Mouse (Mus musculus): Measurements from ENCODE around the gene S1pr5. TPM values are rescaled to one million over a fixed set of nuclear protein-coding genes. Genes with fewer than 3 reads are reported as not detected.
"Not testable (repeated sequence)": the region's sequence is repeated elsewhere in the genome, so short reads cannot be mapped to it uniquely, and the experiment has no call there.

The S1pr5 gene
- polyA plus RNA-seq, 1 experiment from 2014 or later = 2.8 TPM

DNA sequence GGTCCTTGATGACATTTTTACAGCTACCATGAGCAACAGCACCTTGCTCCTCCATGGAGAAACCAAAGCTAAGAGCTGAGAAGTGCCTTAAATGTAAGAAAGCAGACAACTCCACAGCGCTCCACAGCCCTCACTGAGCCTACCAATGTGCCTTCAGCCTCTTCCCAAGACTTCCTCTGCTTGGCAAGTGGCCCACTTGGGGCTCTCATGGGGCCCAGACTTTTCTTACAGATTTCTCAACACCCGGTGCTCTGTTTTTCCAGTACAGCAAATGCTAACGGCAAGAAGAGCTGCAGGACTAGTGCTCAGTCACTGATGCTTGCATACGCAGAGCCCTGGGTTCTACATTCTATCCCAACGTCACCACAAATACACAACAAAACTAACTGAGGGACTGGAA is 29.5 kb upstream of the S1pr5 start:
- Histone ChIP-seq H3K36me3 (peaks cover 96% of the 10 kb centered on the region), H3K27me3 (no peaks in the 10 kb centered on the region)

DNA sequence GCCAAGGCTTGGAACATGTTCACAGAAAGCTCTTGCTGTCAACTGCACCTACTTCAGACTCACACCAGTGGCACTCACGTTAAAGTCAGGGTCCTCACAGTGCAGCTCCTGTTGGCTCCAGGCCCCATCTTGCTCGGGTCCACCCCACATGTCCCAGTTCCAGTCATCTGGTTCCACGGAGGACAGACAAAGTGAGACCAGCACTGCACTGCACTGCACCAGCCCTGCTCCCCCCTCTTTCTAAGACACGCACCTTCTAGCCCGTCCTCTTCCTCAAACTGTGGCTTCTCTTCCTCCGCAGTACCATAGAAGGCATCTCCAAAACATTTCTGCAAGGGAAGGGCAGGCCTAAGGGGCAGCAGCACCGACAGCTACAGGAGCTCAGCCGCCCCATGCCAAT is 28.1 kb upstream of the S1pr5 start:
- Histone ChIP-seq H3K9ac (no peak overlapping the region), H3K4me1 (replicated peaks) (no peaks in the 10 kb centered on the region), H3K27me3 (no peaks in the 10 kb centered on the region), H3K4me2 (no peak overlapping the region), H3K9me3 (no peaks in the 10 kb centered on the region), H3K4me3 (no peak overlapping the region), H3K27ac (no peak overlapping the region), H3K36me3 (peaks cover 98% of the 10 kb centered on the region)
- WGBS = 94% methylated on average over 8 of the region's 8 CpGs
- ATAC-seq (ENCODE audit: low FRiP score) = no peak

More for the DNA sequence above, 29.5 kb upstream of the S1pr5 start:
- H3K4me1 ChIP-seq (replicated peaks) = no peaks in the 10 kb centered on the region
- WGBS = 96% methylated on average over 5 of the region's 5 CpGs
- no peaks in the 10 kb centered on the region for H3K9me3 ChIP-seq
- H3K27ac ChIP-seq = no peak overlapping the region
- no peak overlapping the region for H3K9ac ChIP-seq
- H3K4me2 ChIP-seq = no peak overlapping the region
- no peak for ATAC-seq (ENCODE audit: low FRiP score)
- H3K4me3 ChIP-seq = no peak overlapping the region

DNA sequence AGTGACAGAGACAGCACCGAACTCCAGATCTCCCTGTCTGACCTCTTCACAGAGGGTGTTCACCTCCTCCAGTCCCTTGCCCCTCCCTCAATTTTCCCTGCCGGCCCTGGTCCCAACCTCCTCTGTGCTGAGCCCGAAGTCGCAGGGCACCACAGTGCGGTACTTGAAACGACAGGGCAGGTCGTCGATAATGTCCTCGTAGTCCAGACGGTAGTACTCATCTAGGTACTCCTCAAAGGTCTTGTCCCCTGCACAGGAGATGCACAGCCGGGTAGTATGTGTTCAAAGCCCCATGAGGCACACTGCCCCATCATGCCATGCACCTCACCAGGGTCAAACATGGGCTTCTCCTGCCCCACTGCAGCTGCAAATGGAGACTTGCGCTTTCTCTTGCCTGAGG is 27.5 kb upstream of the S1pr5 start:
- 91% methylated on average over 12 of the region's 12 CpGs for WGBS
- H3K36me3 ChIP-seq = peaks cover 98% of the 10 kb centered on the region

DNA sequence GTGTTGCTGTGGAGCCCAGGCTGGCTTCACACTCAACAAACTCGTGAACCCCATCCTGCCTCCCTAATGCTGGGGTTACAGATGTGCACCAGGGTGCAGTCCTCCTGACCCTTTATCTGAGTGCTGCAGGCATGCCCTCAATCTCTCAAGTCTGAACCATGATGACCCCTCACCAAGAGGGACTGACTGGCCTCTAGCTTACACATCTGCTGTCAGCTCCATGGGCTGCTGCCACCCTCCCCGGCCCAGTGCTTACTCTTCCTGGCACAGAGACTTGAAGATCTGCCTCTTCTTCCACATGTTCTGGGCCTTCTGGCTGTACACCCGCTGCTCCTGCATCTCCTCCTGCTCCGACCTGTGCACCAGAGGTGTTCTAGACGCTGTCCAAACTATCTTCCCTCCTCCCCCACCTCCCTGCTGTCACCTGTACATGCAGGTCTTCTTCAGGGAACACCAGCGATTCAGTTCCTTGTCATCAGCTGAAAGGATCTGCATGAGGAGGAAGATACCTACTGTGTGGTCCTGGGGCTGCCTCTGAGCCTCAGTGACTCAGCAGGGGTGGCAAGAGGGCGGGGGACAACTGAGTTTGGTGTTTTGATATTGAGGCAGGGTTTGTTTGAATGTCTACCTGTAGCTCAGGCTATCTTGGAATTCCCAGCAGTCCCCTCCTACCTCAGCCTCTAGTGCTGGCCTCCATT is 26.9 kb upstream of the S1pr5 start:
- H3K4me3 ChIP-seq = no peak overlapping the region
- H3K27me3 ChIP-seq = no peaks in the 10 kb centered on the region
- ATAC-seq (ENCODE audit: low FRiP score) = no peak
- H3K4me1 ChIP-seq (replicated peaks) = no peaks in the 10 kb centered on the region
- H3K9me3 ChIP-seq = no peaks in the 10 kb centered on the region
- H3K27ac ChIP-seq = no peak overlapping the region
- WGBS = 88% methylated on average over 7 of the region's 7 CpGs
- H3K9ac ChIP-seq = no peak overlapping the region
- peaks cover 98% of the 10 kb centered on the region for H3K36me3 ChIP-seq
- H3K4me2 ChIP-seq = no peak overlapping the region

More for the DNA sequence above, 27.5 kb upstream of the S1pr5 start:
- no peak overlapping the region for H3K4me3 ChIP-seq
- H3K4me2 ChIP-seq = no peak overlapping the region
- no peaks in the 10 kb centered on the region for H3K4me1 ChIP-seq (replicated peaks)
- H3K9me3 ChIP-seq = no peaks in the 10 kb centered on the region
- no peaks in the 10 kb centered on the region for H3K27me3 ChIP-seq
- ATAC-seq (ENCODE audit: low FRiP score) = no peak
- no peak overlapping the region for H3K9ac ChIP-seq
- H3K27ac ChIP-seq = no peak overlapping the region

DNA sequence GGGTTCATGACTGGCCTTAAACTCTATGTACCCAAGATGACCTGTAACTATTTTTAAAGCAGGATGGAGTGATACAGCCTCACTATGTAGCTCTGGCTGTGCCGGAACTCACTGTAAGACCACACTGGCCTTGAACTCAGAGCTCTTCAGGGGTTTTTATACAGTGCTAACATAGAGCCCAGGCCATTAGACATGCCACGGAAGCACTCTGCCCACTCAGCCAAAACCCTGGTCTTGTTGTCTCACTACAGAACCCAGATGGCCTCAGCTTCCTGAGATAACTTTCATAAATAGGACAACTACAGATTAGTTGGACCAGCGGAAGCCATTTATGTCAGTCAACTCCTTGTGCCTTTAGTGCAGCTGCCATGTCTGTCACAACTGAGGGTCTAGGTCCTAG is 26.1 kb upstream of the S1pr5 start:
- H3K4me2 ChIP-seq = no peak overlapping the region
- H3K36me3 ChIP-seq = peaks cover 97% of the 10 kb centered on the region
- H3K27ac ChIP-seq = no peak overlapping the region
- H3K9me3 ChIP-seq = no peaks in the 10 kb centered on the region
- H3K9ac ChIP-seq = no peak overlapping the region
- ATAC-seq (ENCODE audit: low FRiP score) = no peak
- H3K27me3 ChIP-seq = no peaks in the 10 kb centered on the region
- WGBS = 97% methylated on average over 3 of the region's 3 CpGs
- H3K4me3 ChIP-seq = no peak overlapping the region
- H3K4me1 ChIP-seq (replicated peaks) = no peaks in the 10 kb centered on the region

DNA sequence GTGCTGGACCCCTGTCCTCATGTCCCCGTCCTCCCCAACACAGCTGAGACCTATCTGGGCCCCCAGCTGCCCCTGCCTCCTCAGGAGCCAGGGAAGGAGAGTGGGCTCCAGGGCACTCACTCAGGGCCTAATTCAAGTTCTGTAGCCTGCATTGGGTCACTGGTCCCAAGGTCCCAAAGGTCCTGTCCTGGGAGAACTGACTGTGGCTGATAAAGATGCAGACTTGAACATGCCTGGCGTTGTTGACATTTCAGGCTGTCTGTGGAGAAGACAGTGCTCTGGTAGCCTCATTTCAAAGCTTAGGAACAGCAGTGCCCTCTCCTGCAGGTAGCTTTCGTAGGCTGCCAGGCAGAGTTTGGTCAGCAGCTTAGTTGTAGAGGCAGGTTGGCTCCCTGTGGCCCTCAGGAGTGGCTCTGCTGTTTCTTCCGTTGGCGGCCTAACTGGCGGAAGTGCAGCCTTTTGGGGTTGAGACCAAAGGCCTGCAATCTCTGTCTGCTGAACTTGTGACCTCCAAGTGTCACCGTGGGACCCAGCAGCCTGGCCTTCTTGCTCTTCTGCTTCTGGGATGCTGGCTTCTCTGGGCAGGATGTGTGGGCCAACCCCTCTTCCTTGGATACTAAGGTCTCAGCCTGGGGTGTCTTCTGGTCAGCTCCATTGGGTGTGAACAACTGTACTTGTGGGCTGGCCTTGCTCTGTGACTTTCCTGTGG is 25.4 kb upstream of the S1pr5 start:
- Histone ChIP-seq H3K27me3 (no peaks in the 10 kb centered on the region), H3K9ac (no peak overlapping the region), H3K27ac (no peak overlapping the region), H3K4me3 (no peak overlapping the region), H3K36me3 (peaks cover 97% of the 10 kb centered on the region), H3K9me3 (no peaks in the 10 kb centered on the region), H3K4me2 (no peak overlapping the region), H3K4me1 (replicated peaks) (no peaks in the 10 kb centered on the region)
- WGBS = 88% methylated on average over 7 of the region's 7 CpGs
- no peak for ATAC-seq (ENCODE audit: low FRiP score)

DNA sequence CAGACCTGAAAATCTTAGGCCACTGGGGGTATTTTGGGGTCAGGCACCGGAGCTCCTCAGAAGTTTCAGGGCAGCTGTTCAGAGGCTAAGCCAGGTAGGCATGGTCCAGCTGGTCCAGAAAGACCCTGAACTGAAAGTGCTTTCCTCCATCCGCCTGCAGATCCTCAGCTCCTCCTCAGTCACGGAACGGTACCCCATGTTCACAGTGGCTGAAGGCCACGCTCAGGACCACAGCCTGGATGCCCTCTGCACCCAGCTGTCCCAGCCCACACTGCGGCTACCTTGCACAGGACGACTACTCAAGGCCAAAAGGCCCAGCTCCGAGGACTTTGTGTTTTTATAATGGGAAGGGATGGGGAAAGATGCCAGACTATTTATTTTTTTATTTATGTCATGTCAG is 24.9 kb upstream of the S1pr5 start:
- H3K27ac ChIP-seq = no peak overlapping the region
- 83% methylated on average over 8 of the region's 8 CpGs for WGBS
- H3K4me2 ChIP-seq = no peak overlapping the region
- H3K9ac ChIP-seq = no peak overlapping the region
- no peaks in the 10 kb centered on the region for H3K9me3 ChIP-seq
- no peak for ATAC-seq (ENCODE audit: low FRiP score)
- peaks cover 99% of the 10 kb centered on the region for H3K36me3 ChIP-seq
- H3K4me3 ChIP-seq = no peak overlapping the region
- no peaks in the 10 kb centered on the region for H3K27me3 ChIP-seq
- H3K4me1 ChIP-seq (replicated peaks) = no peaks in the 10 kb centered on the region

DNA sequence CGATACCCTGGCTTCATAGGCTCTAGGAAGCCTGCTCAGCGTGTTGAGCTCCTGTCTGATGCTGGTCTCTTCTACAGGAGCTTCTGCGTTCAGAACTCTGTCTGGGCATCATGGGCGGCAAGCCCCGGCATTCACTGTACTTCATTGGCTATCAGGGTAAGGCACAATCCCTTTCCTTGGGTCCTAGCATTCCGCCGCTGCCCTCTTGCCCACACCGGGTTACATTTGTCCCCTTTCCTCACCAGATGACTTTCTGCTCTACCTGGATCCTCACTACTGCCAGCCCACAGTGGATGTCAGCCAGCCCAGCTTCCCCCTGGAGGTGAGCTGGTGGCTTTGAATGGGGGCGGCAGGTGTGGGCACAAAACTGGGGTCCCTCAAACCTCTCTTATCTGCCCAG is 24.1 kb upstream of the S1pr5 start:
- Histone ChIP-seq H3K4me1 (replicated peaks) (peaks cover under 1% of the 10 kb centered on the region; the same call in 1 of the 2 replicates), H3K27me3 (no peaks in the 10 kb centered on the region), H3K4me2 (no peak overlapping the region), H3K27ac (no peak overlapping the region), H3K36me3 (peaks cover 97% of the 10 kb centered on the region), H3K9me3 (no peaks in the 10 kb centered on the region), H3K4me3 (no peak overlapping the region), H3K9ac (no peak overlapping the region)
- ATAC-seq (ENCODE audit: low FRiP score) = no peak
- 90% methylated on average over 9 of the region's 9 CpGs for WGBS

DNA sequence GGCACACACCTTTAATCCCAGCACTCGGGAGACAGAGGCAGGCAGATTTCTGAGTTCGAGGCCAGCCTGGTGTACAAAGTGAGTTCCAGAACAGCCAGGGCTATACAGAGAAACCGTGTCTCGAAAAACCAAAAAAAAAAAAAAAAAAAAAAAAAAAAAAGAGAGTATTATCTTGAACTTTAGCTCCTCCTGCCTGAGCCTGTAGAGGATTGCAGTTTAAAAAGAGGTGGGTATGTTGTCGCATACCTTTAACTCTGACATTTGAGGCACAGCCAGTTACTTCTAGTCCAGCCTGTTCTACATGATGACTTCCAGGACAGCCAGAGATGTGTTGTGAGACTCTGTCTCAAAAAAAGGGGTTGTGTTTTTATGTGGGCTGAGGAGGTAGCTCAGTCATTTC is 21.3 kb upstream of the S1pr5 start:
- H3K4me1 ChIP-seq (replicated peaks) = peaks cover 22% of the 10 kb centered on the region
- not testable (repeated sequence) for H3K4me3 ChIP-seq; ATAC-seq (ENCODE audit: low FRiP score); H3K4me2 ChIP-seq; H3K9ac ChIP-seq; H3K9me3 ChIP-seq; H3K27ac ChIP-seq; H3K27me3 ChIP-seq
- peaks cover 77% of the 10 kb centered on the region for H3K36me3 ChIP-seq
- WGBS = 91% methylated on average over 5 of the region's 5 CpGs

DNA sequence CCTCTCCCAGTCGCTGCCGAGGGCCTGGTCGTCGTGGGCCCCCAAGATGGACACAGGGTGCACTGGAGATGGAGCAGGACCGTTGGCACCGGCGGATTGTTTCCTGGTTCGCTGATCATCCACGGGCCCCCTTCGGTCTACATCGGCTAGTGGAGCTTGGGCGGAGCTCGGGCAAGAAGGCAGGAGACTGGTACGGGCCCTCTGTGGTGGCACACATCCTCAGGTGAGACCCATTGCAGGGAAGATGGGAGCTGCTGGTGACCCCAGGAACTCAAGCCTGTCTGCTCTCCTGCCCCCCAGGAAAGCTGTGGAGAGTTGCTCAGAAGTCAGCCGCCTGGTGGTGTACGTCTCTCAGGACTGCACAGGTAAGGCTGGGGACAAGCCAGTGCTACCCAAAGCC is 20.1 kb upstream of the S1pr5 start:
- no peaks in the 10 kb centered on the region for H3K9me3 ChIP-seq
- H3K27ac ChIP-seq = no peak overlapping the region
- H3K36me3 ChIP-seq = peaks cover 65% of the 10 kb centered on the region
- 96% methylated on average over 16 of the region's 16 CpGs for WGBS
- H3K4me2 ChIP-seq = no peak overlapping the region
- H3K4me3 ChIP-seq = no peak overlapping the region
- no peak overlapping the region for H3K9ac ChIP-seq
- peaks cover 25% of the 10 kb centered on the region for H3K4me1 ChIP-seq (replicated peaks)
- ATAC-seq (ENCODE audit: low FRiP score) = no peak
- no peaks in the 10 kb centered on the region for H3K27me3 ChIP-seq

DNA sequence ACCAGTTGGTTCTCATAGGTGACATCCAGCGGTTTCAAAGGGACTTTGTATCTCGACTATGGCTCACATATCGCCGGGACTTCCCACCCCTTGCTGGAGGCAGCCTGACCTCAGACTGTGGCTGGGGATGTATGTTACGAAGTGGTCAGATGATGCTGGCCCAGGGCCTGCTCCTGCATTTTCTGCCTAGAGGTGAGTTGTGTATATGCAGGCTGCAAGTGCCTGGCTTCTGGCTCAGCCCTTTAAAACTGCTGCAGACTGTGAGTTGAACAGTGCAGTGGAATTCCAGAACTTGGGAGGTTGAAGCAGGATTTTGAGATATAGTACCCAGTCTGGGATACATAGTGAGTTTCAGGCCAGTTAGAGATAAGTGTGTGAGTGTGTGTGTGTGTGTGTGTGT is 18.6 kb upstream of the S1pr5 start:
- peak overlapping the region; percentile 82 for H3K4me3 ChIP-seq
- no peaks in the 10 kb centered on the region for H3K27me3 ChIP-seq
- H3K9ac ChIP-seq = peak overlapping the region; percentile 90; the same call in 1 of the 2 replicates
- H3K27ac ChIP-seq = no peak overlapping the region
- no peak for ATAC-seq (ENCODE audit: low FRiP score)
- peaks cover 25% of the 10 kb centered on the region for H3K4me1 ChIP-seq (replicated peaks)
- WGBS = 95% methylated on average over 5 of the region's 5 CpGs
- H3K4me2 ChIP-seq = peak overlapping the region; percentile 90
- peaks cover 50% of the 10 kb centered on the region for H3K36me3 ChIP-seq
- H3K9me3 ChIP-seq = no peaks in the 10 kb centered on the region

DNA sequence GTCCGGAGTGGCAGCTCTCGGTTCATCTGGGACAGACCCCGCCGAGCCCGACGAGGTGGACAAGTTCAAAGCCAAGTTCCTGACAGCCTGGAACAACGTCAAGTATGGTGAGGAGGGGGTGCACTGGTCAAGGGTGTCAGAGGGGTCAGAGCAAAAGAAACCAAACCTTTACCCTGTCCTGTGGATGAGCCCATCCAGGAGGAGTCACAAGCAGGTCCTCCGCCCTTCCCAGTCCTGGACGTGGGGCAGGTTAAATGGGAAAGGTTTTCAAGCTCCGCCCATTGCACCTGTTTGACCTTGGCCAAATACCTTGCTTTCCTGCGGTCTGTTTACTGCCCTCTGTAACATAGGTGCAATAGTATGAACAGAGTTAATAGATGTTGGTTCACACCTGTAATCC is 17.4 kb upstream of the S1pr5 start:
- Histone ChIP-seq H3K4me2 (peak overlapping the region; percentile 90), H3K4me3 (peak overlapping the region; percentile 82), H3K27me3 (no peaks in the 10 kb centered on the region), H3K27ac (peak overlapping the region; percentile 79; the same call in 1 of the 2 replicates), H3K9ac (peak overlapping the region; percentile 90), H3K36me3 (peaks cover 38% of the 10 kb centered on the region), H3K9me3 (no peaks in the 10 kb centered on the region), H3K4me1 (replicated peaks) (peaks cover 25% of the 10 kb centered on the region)
- 6% methylated on average over 11 of the region's 11 CpGs for WGBS
- ATAC-seq (ENCODE audit: low FRiP score) = peak; percentile 40; the same call in 1 of the 2 replicates
